Mouse (Mus musculus): ENCODE measurements around the gene Crim1.

- TF ChIP-seq CTCF (IDR thresholded peaks at IDR 0.05; ENCODE audit: control insufficient read depth, insufficient read depth, insufficient read length) (no peak), MYOG (IDR thresholded peaks at IDR 0.05; ENCODE audit: control insufficient read depth, extremely low read depth, insufficient read length) (no peak), USF1 (IDR thresholded peaks at IDR 0.05; ENCODE audit: low read depth) (no peak), MAX (IDR thresholded peaks at IDR 0.05) (no peak), MYOD1 (IDR thresholded peaks at IDR 0.05; ENCODE audit: control insufficient read depth, insufficient read length, low read depth) (no peak)
Observed at GRCm38 (mm10) chr17:78409900-78410299, 209.9 kb downstream of the Crim1 start.

All from C2C12 (cell line).